ENCODE assay signal across 7 mouse cellular contexts in genomic region chr12:33269743-33270142, GRCm38 (mm10).
A peak's percentile ranks its signal among the peaks of the same experiment; 100 is the strongest.
DNase-seq lines count a peak whose midpoint lies in the region; ATAC-seq and TF ChIP-seq lines count a peak whose summit lies in the region.

No protein-coding gene starts in this region.

- H3K36me3 ChIP-seq in kidney, adult 2 months (ENCODE audit: control insufficient read depth, insufficient read depth, low read length), result no peaks in the 10 kb centered on the region
- H3K36me3 ChIP-seq in embryonic facial prominence, embryonic 10.5 days (replicated peaks), result 0 out of 2 replicates have a peak, but pooled peaks cover 3% of the 10 kb centered on the region

- H3K9me3 ChIP-seq in embryonic facial prominence, embryonic 10.5 days, result no peaks in the 10 kb centered on the region

- H3K27me3 ChIP-seq in kidney, adult 2 months (replicated peaks; ENCODE audit: control insufficient read depth, insufficient read depth, low read length), result no peaks in the 10 kb centered on the region
- H3K27me3 ChIP-seq in embryonic facial prominence, embryonic 10.5 days (replicated peaks; ENCODE audit: low read depth, poor library complexity, severe bottlenecking), result no peaks in the 10 kb centered on the region

- no peak overlapping the region for H3K27ac ChIP-seq in kidney, adult 2 months (ENCODE audit: insufficient read depth, low read depth, low read length)
- no peak overlapping the region for H3K27ac ChIP-seq in embryonic facial prominence, embryonic 10.5 days (replicated peaks)

- TF ChIP-seq CTCF in kidney, adult 2 months (conservative IDR thresholded peaks at IDR 0.05; ENCODE audit: insufficient read depth, insufficient read length, low read depth, low read length), result peak; percentile 47

- no peaks in the 10 kb centered on the region for H3K4me1 ChIP-seq in kidney, adult 2 months (ENCODE audit: control insufficient read depth, insufficient read depth, low read length)
- H3K4me1 ChIP-seq in embryonic facial prominence, embryonic 10.5 days, result no peaks in the 10 kb centered on the region

- peak; percentile 70 for ATAC-seq in CD4-positive, CD25-positive, alpha-beta regulatory T cell, adult 4 months

- no peak overlapping the region for H3K4me3 ChIP-seq in kidney, adult 2 months (ENCODE audit: insufficient read depth, low read depth, low read length)
- H3K4me3 ChIP-seq in embryonic facial prominence, embryonic 10.5 days, result no peak overlapping the region

- 90% methylated on average over 5 of the region's 5 CpGs for WGBS in kidney, adult 2 months
- 73% methylated on average over 5 of the region's 5 CpGs for WGBS in embryonic facial prominence, embryonic 10.5 days

- peak; percentile 49 for DNase-seq in kidney, adult 2 months
- DNase-seq in kidney, adult 18-20 months, result no peak
- DNase-seq in MEL-GATA-1-ER (ENCODE audit: extremely low read depth, low read depth), result peak; percentile 61
- peak; percentile 27 for DNase-seq in embryonic facial prominence, embryonic 10.5 days (ENCODE audit: low spot score)
- peak; percentile 67 for DNase-seq in lung, postnatal 10 days
- peak; percentile 52 for DNase-seq in thymus, postnatal 14 days

- TF ChIP-seq POLR2A in kidney, adult 2 months (IDR thresholded peaks at IDR 0.05; ENCODE audit: low read depth, low read length), result no peak
